Mouse (Mus musculus) macrophage (primary cell): Measurements from ENCODE around the gene Ccdc12. TPM values are rescaled to one million over a fixed set of nuclear protein-coding genes. Genes with fewer than 3 reads are reported as not detected.
A peak's percentile ranks its signal among the peaks of the same experiment; 100 is the strongest.

Source experiments
- H3K27ac ChIP-seq: fragments of 350-480 bp; formaldehyde crosslinking; 2 replicates; pipeline ENCODE4 v1.9.0; 2021
- H3K36me3 ChIP-seq: fragments of 350-480 bp; formaldehyde crosslinking; 2 replicates; pipeline ENCODE4 v1.9.0; 2021; ENCODE audit errors: inconsistent target
- H3K4me3 ChIP-seq: fragments of 350-480 bp; formaldehyde crosslinking; 2 replicates; pipeline ENCODE4 v1.9.0; 2021; ENCODE audit errors: inconsistent target
- H3K79me2 ChIP-seq: fragments of 350-480 bp; formaldehyde crosslinking; 2 replicates; pipeline ENCODE4 v1.9.0; 2021; ENCODE audit errors: inconsistent target
- WGBS: methylation state at CpG from one replicate; pipeline ENCODE4 v1.1.7; 2026; ENCODE audit warnings: inconsistent platforms; ENCODE audit not compliant: missing documents; 5-methylcytosine and 5-hydroxymethylcytosine counted together
- polyA plus RNA-seq: library from polyadenylated mRNA; stranded (reverse); fragments of 250-400 nt; gene quantifications from 3 replicates; pipeline ENCODE4 v1.2.4, GENCODE M21; 2018; ENCODE audit warnings: inconsistent platforms

Gene Ccdc12
- polyA plus RNA-seq, 1 experiment from 2014 or later, result 80.9 TPM

DNA sequence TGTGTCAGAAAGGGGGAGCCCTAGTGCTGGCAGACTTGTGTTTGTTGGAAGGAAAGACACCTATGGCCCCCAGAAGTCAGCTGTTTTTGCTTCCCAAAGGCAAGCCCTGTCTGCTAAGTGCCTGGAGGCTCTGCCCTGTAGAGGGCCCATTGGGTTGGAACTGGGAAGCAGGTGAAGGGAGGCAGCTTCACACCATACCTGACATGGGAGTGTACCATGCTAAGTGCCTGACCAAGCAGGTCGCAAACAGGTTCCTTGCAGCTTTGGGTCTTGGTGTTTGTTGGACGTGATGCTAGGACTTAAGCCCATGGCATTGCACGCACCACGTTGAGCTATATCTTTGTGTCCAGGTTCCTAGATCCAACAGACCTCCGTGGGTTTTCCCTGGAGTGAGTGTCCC lies 40.1 kb downstream of the Ccdc12 start:
- no peak overlapping the region for H3K4me3 ChIP-seq

DNA sequence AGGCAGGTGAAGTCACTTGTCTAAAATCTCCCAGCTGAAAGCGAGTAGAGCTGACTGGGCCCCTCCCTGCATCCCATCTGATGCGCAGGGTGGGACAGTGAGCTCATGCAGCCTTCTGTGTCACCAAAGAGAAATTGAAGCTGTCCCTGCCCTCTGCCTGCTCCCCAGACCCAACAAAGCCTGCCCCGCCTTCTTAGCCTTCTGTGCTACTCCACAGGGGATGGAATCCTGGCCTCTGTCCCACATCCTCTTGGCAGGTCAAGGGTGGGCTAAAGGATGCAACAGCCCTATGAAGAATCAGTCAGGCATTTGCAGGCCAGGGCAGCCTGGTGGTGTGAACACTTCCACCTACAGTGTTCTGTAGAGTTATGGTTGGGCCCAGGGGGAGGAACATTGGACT lies 41.2 kb downstream of the Ccdc12 start:
- 91% methylated on average over 3 of the region's 3 CpGs for WGBS
- no peak overlapping the region for H3K27ac ChIP-seq

More for the DNA sequence above, 40.1 kb downstream of the Ccdc12 start:
- Histone ChIP-seq H3K79me2 (peaks cover 8% of the 10 kb centered on the region; the same call in 1 of the 2 replicates), H3K36me3 (peaks cover 44% of the 10 kb centered on the region; the same call in 1 of the 2 replicates), H3K27ac (no peak overlapping the region)
- WGBS, result 93% methylated on average over 5 of the region's 5 CpGs

DNA sequence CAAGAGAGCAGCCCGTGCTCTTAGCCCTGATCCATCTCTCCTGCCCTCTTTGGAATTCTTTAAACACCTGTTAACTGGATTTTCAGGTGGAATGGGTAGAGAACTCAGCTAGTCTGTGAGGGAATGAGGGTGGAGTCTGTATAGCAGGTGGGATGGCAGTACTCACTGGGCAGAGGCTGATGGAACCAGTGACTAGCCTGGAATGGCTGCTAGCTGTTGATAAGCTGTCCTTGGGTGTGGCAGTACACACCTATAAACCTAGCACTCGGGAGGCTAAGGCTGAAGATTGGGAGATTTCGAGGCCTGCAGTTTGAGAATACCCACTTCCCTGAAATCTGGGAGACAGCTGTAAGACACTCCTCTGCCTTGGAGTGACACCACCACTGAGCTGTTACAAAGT lies 43.3 kb downstream of the Ccdc12 start:
- Histone ChIP-seq H3K4me3 (no peak overlapping the region), H3K27ac (no peak overlapping the region), H3K79me2 (no peaks in the 10 kb centered on the region; the same call in 1 of the 2 replicates), H3K36me3 (peaks cover 35% of the 10 kb centered on the region; the same call in 1 of the 2 replicates)
- WGBS, result 89% methylated on average over 3 of the region's 3 CpGs

More for the DNA sequence above, 41.2 kb downstream of the Ccdc12 start:
- Histone ChIP-seq H3K79me2 (no peaks in the 10 kb centered on the region; the same call in 1 of the 2 replicates), H3K4me3 (no peak overlapping the region), H3K36me3 (peaks cover 46% of the 10 kb centered on the region; the same call in 1 of the 2 replicates)

DNA sequence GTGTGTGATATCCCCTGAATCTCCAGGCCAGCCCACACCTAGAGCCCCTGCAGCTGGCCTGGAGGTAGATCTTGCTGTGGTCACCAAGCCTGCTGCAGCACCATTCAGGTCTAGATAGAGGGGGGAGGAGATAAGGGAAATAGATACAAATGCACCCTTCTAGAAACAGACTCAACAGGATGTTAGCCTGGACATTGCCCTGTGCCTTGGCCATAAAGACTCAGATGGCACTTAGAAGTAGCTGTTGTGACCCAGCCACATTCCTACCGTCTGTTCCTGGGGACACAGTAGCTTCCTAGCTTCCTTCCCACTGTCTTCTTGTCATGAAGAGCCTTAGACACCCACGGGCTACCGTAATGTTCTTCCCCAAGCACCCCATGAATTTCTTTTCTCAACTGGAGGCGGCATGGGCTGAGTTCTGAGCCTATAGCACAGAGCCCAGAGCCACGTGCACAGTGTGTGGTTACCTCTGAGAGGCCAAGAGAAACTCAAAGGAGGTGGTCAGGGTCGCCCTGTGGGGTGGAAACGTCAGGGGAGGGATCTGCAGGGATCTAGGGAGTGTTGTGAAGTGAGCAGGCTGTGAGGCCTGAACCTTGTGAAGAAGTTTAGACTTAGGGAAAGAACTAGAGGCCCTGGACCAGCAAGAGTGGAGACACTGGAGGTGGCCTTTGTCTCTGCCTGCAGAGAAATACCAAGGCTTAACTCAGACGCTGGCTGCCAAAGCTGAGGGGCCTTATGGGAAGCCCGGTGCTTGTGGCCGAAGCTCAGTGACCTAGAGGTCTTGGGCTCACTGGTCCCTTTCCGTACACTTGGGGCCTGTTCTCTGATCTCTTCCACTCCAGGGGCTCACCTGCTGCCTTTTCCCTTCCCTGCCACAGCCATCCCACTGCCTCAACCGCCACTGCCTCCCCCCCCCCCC lies 45.1 kb downstream of the Ccdc12 start:
- 96% methylated on average over 12 of the region's 12 CpGs for WGBS
- Histone ChIP-seq H3K4me3 (no peak overlapping the region), H3K79me2 (no peaks in the 10 kb centered on the region; the same call in 1 of the 2 replicates), H3K27ac (no peak overlapping the region), H3K36me3 (peaks cover 19% of the 10 kb centered on the region; the same call in 1 of the 2 replicates)

DNA sequence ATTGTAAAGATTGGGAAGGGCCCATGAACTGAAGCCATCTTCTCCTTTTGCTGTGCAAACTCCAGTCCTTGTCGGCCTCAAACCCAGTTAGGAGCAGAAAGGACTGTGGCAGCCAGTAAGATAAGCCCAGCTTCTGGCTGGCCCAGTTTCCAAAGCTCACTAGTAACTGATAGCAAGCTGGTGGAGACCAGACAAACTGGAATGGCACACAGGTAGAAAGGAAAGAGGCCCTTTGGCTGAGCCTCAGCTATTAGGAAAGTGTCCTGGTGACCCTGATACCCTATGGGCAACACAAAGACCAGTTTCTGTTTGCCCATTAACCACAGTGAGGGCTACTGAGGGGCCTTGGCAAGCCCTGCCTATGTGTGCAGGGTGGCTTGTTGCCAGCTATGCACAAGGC lies 46.5 kb downstream of the Ccdc12 start:
- no peak overlapping the region for H3K4me3 ChIP-seq
- 78% methylated on average over 1 of the region's 1 CpGs for WGBS
- peaks cover 15% of the 10 kb centered on the region; the same call in 1 of the 2 replicates for H3K36me3 ChIP-seq
- H3K79me2 ChIP-seq, result no peaks in the 10 kb centered on the region; the same call in 1 of the 2 replicates
- H3K27ac ChIP-seq, result no peak overlapping the region

DNA sequence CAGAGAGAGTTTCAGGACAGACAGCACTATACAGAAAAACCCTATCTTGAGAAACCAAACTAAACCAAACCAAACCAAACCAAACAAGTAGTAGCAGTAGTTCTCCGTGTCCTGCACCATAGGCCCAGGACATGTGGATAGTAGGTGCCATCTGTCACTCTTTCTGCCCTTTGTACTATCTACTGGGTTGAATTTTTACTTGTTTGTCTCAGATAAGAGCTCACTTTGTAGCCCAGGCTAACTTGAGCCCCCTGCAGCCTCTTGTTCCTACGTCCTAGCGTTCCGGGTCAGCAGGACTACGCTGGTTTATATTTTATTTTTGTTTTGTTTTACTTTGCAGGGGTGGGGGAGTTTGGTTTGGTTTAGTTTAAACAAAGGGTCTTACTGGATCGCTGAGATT lies 47.6 kb downstream of the Ccdc12 start:
- Histone ChIP-seq H3K4me3 (no peak overlapping the region), H3K79me2 (no peaks in the 10 kb centered on the region; the same call in 1 of the 2 replicates), H3K27ac (no peak overlapping the region), H3K36me3 (peaks cover 15% of the 10 kb centered on the region; the same call in 1 of the 2 replicates)
- WGBS, result 95% methylated on average over 6 of the region's 6 CpGs

DNA sequence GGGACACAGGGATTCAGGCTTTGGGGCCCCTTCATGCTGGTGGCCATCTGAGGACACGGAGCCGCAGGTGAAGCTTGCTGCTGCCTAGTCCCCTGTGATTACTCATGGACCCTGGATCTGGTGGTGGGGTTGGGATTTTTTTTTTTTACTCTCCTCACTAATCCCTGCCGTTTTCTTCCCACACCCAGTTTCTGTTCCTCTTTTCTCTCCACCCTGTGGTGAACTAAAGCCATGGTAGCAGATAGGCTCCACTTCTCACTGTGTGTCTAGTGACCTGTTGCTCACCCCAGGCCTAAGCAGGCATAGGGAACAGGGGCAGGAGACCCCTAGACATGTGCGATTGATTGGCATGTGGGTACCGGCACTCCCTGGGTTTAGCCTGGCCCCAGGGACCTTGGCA lies 50.5 kb downstream of the Ccdc12 start:
- Histone ChIP-seq H3K79me2 (peaks cover 14% of the 10 kb centered on the region), H3K36me3 (peaks cover 11% of the 10 kb centered on the region), H3K4me3 (no peak overlapping the region), H3K27ac (0 out of 2 replicates have a peak overlapping the region, but pooled peaks have one; percentile 13)
- WGBS, result 5% methylated on average over 5 of the region's 5 CpGs

DNA sequence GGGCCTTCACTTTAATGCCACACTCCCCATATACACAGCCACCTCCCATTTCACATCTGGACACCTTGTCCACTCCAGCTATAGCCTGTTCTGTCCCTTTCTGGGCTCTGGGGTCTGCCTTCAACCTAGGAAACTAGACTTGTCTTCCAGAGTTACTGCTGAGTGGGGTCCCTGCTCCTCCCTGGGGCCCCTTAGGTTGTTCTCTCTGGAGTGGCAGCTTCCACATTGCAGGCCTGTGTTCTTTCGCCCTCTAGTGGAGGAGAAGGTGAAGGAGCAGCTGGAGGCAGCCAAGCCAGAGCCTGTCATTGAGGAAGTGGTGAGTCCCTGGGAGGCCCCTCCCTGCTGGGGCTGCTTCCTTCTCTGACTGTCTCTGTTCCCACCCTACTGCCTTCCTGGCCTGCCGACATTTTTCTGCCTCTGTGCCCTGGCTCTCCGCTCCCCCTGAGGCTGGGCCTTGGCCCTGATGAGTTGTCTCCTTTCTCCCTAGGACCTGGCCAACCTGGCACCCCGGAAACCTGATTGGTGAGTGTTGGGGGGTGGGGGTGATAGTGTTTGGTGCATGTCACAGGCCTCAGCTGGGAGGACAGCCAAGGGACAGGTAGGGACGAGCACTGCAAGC lies 53.4 kb downstream of the Ccdc12 start:
- peak overlapping the region; percentile 74 for H3K27ac ChIP-seq
- WGBS, result 13% methylated on average over 5 of the region's 5 CpGs
- peaks cover 14% of the 10 kb centered on the region for H3K79me2 ChIP-seq
- peaks cover 30% of the 10 kb centered on the region for H3K36me3 ChIP-seq
- H3K4me3 ChIP-seq, result peak overlapping the region; percentile 63

DNA sequence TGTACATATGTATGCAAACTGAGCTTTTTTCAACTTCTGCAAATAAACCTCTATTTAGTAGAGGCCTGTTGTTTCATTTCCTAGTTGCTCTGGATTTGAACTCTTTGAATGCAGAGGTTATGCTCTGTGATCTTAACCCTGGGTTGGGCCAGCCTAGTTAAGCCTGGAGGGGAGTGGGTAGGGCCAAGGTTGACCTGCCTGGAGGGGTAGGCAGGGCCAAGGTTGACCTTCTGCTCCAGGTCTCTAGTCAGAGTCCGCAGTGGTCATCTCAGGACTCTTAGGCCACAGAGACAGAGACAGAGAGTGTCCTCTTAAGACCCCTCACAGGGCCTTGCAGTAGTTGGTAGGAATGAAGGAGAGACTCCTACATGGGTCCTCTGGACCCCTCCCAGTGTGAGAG lies 55.2 kb downstream of the Ccdc12 start:
- Histone ChIP-seq H3K4me3 (no peak overlapping the region), H3K36me3 (peaks cover 29% of the 10 kb centered on the region), H3K79me2 (peaks cover 14% of the 10 kb centered on the region), H3K27ac (no peak overlapping the region)
- WGBS, result no CpG with 5 or more reads among the region's 1 CpGs

DNA sequence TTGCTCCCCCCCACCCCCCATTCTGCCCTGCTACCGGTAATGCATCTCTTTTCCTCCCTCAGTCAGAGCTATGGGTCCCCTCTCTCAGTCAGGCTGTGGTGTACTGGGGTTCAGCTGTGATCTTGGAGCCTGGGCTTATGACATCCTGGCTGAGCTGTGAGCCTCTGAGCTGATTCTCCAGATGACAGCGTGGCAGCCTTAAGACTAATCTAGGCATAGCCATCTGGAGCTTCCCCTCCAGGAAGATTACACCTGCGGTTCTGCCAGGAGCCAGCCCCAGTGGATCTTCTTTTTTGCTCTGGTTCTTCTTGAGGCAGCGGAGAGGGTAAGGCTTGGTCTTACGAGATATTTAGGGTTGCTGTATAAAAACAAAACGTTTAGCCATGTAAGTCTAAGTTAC lies 55.7 kb downstream of the Ccdc12 start:
- Histone ChIP-seq H3K27ac (no peak overlapping the region), H3K4me3 (no peak overlapping the region), H3K36me3 (peaks cover 29% of the 10 kb centered on the region), H3K79me2 (peaks cover 14% of the 10 kb centered on the region)
- WGBS, result 94% methylated on average over 6 of the region's 6 CpGs

DNA sequence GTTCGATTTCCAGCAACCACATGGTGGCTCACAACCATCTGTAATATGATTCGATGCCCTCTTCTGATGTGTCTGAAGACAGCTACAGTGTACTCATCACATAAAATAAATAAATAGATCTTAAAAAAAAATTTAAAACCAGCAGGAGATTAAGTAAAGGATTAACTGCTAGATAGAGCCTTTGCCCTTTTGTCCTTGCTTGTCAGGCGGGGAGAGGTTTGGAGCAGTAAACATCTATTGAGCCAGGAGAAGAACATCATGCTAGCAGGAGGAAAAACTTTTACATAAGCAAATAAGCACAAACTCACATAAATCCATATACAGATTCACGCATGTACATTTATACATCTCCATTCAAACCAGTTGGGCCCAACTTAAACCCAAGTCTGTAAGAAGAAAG lies 56.2 kb downstream of the Ccdc12 start:
- H3K36me3 ChIP-seq, result peaks cover 29% of the 10 kb centered on the region
- 98% methylated on average over 4 of the region's 4 CpGs for WGBS
- no peak overlapping the region for H3K4me3 ChIP-seq
- H3K79me2 ChIP-seq, result peaks cover 14% of the 10 kb centered on the region
- no peak overlapping the region for H3K27ac ChIP-seq

DNA sequence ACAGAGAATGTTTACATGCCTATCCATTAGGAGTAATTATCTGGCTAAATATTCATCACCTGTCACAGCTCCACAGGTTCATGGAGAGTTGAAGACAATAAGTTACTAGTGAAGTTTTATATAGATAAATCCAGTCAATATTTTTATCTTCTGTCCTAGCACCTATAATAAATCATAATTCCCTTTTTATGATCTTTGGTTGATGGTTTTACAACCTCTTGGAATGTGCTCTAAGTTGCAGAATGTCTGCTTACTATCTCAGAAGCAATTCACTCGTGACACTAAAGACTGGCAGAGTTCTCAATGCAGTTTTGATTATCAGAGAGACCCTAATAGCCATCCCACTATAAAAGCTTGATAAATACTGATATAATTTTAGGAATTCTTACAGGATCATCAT lies 57.1 kb downstream of the Ccdc12 start:
- no peak overlapping the region for H3K27ac ChIP-seq
- peaks cover 14% of the 10 kb centered on the region for H3K79me2 ChIP-seq
- H3K4me3 ChIP-seq, result no peak overlapping the region
- H3K36me3 ChIP-seq, result peaks cover 29% of the 10 kb centered on the region
- WGBS, result 78% methylated on average over 1 of the region's 1 CpGs

DNA sequence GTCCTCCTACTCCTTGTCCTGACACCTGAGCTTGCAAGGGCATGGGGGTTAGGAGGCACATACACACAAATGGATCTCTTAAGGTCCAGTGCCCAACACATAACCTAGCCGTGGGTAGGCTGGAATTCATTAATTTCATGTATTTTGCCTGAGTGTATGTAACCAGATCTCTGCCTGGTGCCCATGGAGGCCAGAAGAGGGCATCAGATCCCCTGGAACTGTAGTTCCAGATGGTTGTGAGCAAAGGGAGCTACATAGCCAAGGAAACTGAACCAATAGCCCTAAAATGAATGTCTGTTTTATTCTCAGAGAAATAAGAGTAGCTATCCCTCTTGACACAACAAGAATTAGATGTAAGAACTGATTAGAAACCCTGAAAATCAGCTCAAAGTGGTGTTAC lies 59.1 kb downstream of the Ccdc12 start:
- H3K36me3 ChIP-seq, result peaks cover 29% of the 10 kb centered on the region
- WGBS, result 82% methylated on average over 1 of the region's 1 CpGs
- H3K27ac ChIP-seq, result no peak overlapping the region
- peaks cover 7% of the 10 kb centered on the region for H3K79me2 ChIP-seq
- H3K4me3 ChIP-seq, result no peak overlapping the region

DNA sequence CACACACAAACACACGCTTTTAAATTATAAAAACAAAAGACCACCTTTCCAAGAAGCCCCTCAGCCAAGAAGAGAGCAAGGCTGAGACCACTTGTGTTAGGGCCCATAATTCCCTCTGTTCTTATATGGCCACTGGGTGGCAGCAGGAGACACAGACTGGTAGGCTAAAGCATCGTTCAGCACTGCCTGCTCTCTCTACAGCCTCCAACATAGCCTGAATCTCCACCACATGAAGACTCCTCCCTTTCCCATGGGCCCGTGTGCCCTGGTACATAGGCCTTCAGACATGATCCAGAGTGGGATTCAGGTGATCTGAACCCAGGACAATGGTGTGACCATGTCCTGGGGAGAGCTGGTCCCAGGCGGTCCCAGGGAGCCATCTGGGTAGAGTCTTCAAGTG lies 60.5 kb downstream of the Ccdc12 start:
- peaks cover 26% of the 10 kb centered on the region for H3K36me3 ChIP-seq
- no peak overlapping the region for H3K27ac ChIP-seq
- H3K4me3 ChIP-seq, result no peak overlapping the region
- 36% methylated on average over 4 of the region's 4 CpGs for WGBS
- no peaks in the 10 kb centered on the region for H3K79me2 ChIP-seq

DNA sequence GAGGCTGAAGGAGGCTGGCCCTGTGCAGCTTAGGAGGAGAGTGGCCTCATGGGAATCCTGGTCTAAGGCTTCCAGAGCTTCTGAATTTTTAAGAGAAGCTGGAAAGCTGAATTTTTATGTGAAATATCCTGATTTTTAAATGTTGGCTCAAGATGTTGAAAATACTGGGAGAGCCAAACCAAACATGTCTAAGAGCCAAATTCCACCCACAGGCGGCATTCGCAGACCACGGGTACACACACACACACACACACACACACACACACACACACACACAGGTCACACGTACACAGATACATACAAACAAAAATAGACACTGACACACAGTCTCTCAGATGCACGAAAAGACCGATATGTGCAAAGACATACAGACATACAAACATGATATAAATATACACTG lies 61.8 kb downstream of the Ccdc12 start:
- Histone ChIP-seq H3K79me2 (no peaks in the 10 kb centered on the region), H3K27ac (no peak overlapping the region), H3K36me3 (peaks cover 15% of the 10 kb centered on the region), H3K4me3 (no peak overlapping the region)
- 93% methylated on average over 3 of the region's 6 CpGs for WGBS
